In genomic region chr16:51933122-51933521, GRCm38 (mm10) we compare ENCODE assay signal across 26 mouse cellular contexts.
DNase-seq lines count a peak whose midpoint lies in the region; ATAC-seq and TF ChIP-seq lines count a peak whose summit lies in the region.
"Had no signal": no experiment of that assay in that cellular context is flagged by ENCODE, and none has a peak within 500 bp of the region (broad histone marks: within the 10 kb centered on the region; RNA-seq: fewer than 3 reads in every experiment).

No protein-coding gene starts in this region.

- TF ChIP-seq POLR2A in MEL (IDR thresholded peaks at IDR 0.05; ENCODE audit: control insufficient read depth in 1 of 2, insufficient read depth in 1 of 2, low read depth in 1 of 2, low read length in 2 of 2, poor library complexity in 1 of 2) = no peak

- no peaks in the 10 kb centered on the region for H3K79me2 ChIP-seq in MEL (ENCODE audit: control insufficient read depth, insufficient read depth, low read length, poor library complexity)
- no peaks in the 10 kb centered on the region for H3K79me2 ChIP-seq in macrophage (ENCODE audit: inconsistent target)

- 100% methylated on average over 1 of the region's 2 CpGs for WGBS in macrophage (ENCODE audit: missing documents)
- WGBS in hindbrain, embryonic 10.5 days = 87% methylated on average over 2 of the region's 2 CpGs

- TF ChIP-seq CTCF in MEL (IDR thresholded peaks at IDR 0.05 in 2 of 3, conservative IDR thresholded peaks at IDR 0.05 in 1 of 3; ENCODE audit: control insufficient read depth in 1 of 3, insufficient read depth in 1 of 3, low read depth in 2 of 3, low read length in 3 of 3, poor library complexity in 1 of 3, severe bottlenecking in 1 of 3) = no peak

- no peak overlapping the region for H3K9ac ChIP-seq in MEL (ENCODE audit: control insufficient read depth, low read depth, low read length, poor library complexity, severe bottlenecking)
- H3K9ac ChIP-seq: embryonic facial prominence, embryonic 13.5 days; embryonic facial prominence, embryonic 15.5 days; forebrain, embryonic 12.5 days had no signal

- H3K4me3 ChIP-seq in MEL (ENCODE audit: control insufficient read depth in 1 of 2, insufficient read depth in 1 of 2, low read depth in 2 of 2, low read length in 2 of 2) (no peak overlapping the region), macrophage (ENCODE audit: inconsistent target) (no peak overlapping the region)
- H3K4me3 ChIP-seq in hindbrain, embryonic 10.5 days = no peak overlapping the region
- H3K4me3 ChIP-seq: embryonic facial prominence, embryonic 13.5 days; embryonic facial prominence, embryonic 15.5 days; erythroblast, embryonic 14.5 days; forebrain, embryonic 10.5 days; forebrain, embryonic 12.5 days had no signal

- TF ChIP-seq RAD21 in MEL (IDR thresholded peaks at IDR 0.05; ENCODE audit: low read depth, low read length) = no peak

- H3K27ac ChIP-seq in MEL (ENCODE audit: control insufficient read depth, low read depth, low read length) = no peak overlapping the region
- H3K27ac ChIP-seq in macrophage = peak overlapping the region; percentile 89
- H3K27ac ChIP-seq in hindbrain, embryonic 10.5 days = no peak overlapping the region
- H3K27ac ChIP-seq: embryonic facial prominence, embryonic 13.5 days; embryonic facial prominence, embryonic 15.5 days; forebrain, embryonic 10.5 days; forebrain, embryonic 12.5 days had no signal

- H3K36me3 ChIP-seq in MEL (ENCODE audit: control insufficient read depth in 1 of 2, insufficient read depth in 2 of 2, low read length in 2 of 2) (no peaks in the 10 kb centered on the region), macrophage (ENCODE audit: inconsistent target) (no peaks in the 10 kb centered on the region)
- H3K36me3 ChIP-seq in hindbrain, embryonic 10.5 days = no peaks in the 10 kb centered on the region
- H3K36me3 ChIP-seq: embryonic facial prominence, embryonic 13.5 days; embryonic facial prominence, embryonic 15.5 days; forebrain, embryonic 10.5 days; forebrain, embryonic 12.5 days; G1E had no signal

- no peak for DNase-seq in frontal cortex, postnatal 25 days (ENCODE audit: low spot score in 2 of 2)
- no peak for DNase-seq in MEL (ENCODE audit: low read depth, low spot score)
- DNase-seq in hindbrain, embryonic 10.5 days (ENCODE audit: low spot score) = no peak
- DNase-seq in adrenal gland, adult 2 months = no peak
- DNase-seq: adrenal gland, adult 8-10 months; adrenal gland, postnatal 14 days; adrenal gland, postnatal 36 days; B cell, adult 2 months; cerebellum, adult 11 months; cerebellum, adult 18-20 months; cerebellum, adult 8-10 months; cerebellum, adult 9-11 months; cerebellum, postnatal 14 days; cerebellum, postnatal 36 days; embryo, embryonic 11 days had no signal

- no peak for TF ChIP-seq EP300 in MEL (IDR thresholded peaks at IDR 0.05; ENCODE audit: low read depth in 1 of 2, low read length in 2 of 2)

- no peaks in the 10 kb centered on the region for H3K27me3 ChIP-seq in MEL (ENCODE audit: control insufficient read depth in 1 of 2, insufficient read depth in 2 of 2, low read length in 2 of 2)
- H3K27me3 ChIP-seq in hindbrain, embryonic 10.5 days (ENCODE audit: insufficient read depth, poor library complexity, severe bottlenecking) = no peaks in the 10 kb centered on the region
- H3K27me3 ChIP-seq: embryonic facial prominence, embryonic 13.5 days; embryonic facial prominence, embryonic 15.5 days; forebrain, embryonic 12.5 days had no signal

- H3K9me3 ChIP-seq in MEL (replicated peaks; ENCODE audit: insufficient read depth, low read length) = no peaks in the 10 kb centered on the region
- no peaks in the 10 kb centered on the region for H3K9me3 ChIP-seq in hindbrain, embryonic 10.5 days
- H3K9me3 ChIP-seq: embryonic facial prominence, embryonic 13.5 days; embryonic facial prominence, embryonic 15.5 days; forebrain, embryonic 10.5 days; forebrain, embryonic 12.5 days; G1E had no signal

- ATAC-seq in frontal cortex, adult (ENCODE audit: low TSS enrichment) = 0 out of 2 replicates have a peak, but pooled peaks have one; percentile 50
- ATAC-seq: CD4-positive, CD25-positive, alpha-beta regulatory T cell, adult 4 months; forebrain, embryonic 14.5 days; forebrain, embryonic 16.5 days had no signal

- no peaks in the 10 kb centered on the region for H3K4me1 ChIP-seq in MEL (ENCODE audit: control insufficient read depth in 1 of 2, insufficient read depth in 2 of 2, low read length in 2 of 2)
- no peaks in the 10 kb centered on the region for H3K4me1 ChIP-seq in hindbrain, embryonic 10.5 days (replicated peaks)
- H3K4me1 ChIP-seq: embryonic facial prominence, embryonic 13.5 days; embryonic facial prominence, embryonic 15.5 days; forebrain, embryonic 10.5 days; forebrain, embryonic 12.5 days had no signal

TF ChIP-seq in MEL, 35 proteins besides CTCF, POLR2A, EP300 and RAD21:
- TF ChIP-seq MAFK (IDR thresholded peaks at IDR 0.05; ENCODE audit: borderline replicate concordance, low read depth, low read length) (peak; percentile 61; the same call in 1 of the 2 replicates), JUND (IDR thresholded peaks at IDR 0.05; ENCODE audit: low read depth, low read length) (no peak), MEF2A (IDR thresholded peaks at IDR 0.05; ENCODE audit: extremely low read depth, insufficient replicate concordance, low read depth, low read length, poor library complexity, severe bottlenecking) (no peak), NRF1 (IDR thresholded peaks at IDR 0.05; ENCODE audit: insufficient read depth, low read depth, low read length, poor library complexity, severe bottlenecking) (no peak), NELFE (IDR thresholded peaks at IDR 0.05; ENCODE audit: low read depth, low read length) (no peak), MXI1 (IDR thresholded peaks at IDR 0.05; ENCODE audit: low read depth, low read length) (no peak)
